8 mouse cellular contexts compared by ENCODE assay signal in the genomic region with DNA sequence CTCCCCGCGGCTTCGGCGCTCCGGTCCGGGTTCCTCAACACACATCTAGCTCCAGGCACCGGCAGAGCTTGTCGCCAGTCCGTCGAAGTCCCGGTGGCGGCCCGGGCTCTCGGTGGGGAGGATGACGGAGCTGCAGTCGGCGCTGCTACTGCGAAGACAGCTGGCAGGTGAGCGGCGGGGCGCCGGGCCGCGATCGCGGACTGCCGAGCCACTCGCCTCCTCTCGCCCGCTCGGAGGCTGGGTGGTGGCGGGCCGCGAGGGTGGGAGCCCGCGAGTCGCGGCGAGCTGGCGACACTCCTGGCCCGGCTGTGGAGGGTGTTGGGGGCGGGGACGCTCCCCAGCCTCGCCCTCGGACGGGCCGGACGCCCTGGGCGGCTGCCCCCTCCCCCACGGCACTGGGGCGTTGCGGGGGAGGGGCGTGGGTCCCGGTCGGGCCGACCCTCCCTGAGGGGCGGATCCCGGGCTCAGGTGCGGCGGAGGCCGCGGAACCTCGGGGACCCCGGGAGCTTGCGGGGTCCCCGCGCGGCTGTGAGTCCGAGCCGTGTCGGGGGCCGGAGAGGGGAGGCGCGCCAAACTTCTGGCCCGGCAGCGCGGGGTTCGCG. TPM values are rescaled to one million over a fixed set of nuclear protein-coding genes. Genes with fewer than 3 reads are reported as not detected.
DNase-seq lines count a peak whose midpoint lies in the region; ATAC-seq lines count a peak whose summit lies in the region.

No protein-coding gene starts in this region.

- peak overlapping the region; percentile 98 for H3K27ac ChIP-seq in hindbrain, embryonic 13.5 days

- ATAC-seq in hindbrain, embryonic 13.5 days (ENCODE audit: low FRiP score): peak; percentile 69
- ATAC-seq in megakaryocyte progenitor cell, adult 5-6 weeks (replicated peaks; ENCODE audit: poor library complexity): peak; percentile 40
- no peak for ATAC-seq in monocyte, adult 5-6 weeks (replicated peaks; ENCODE audit: insufficient number of reproducible peaks, low FRiP score, low TSS enrichment, poor library complexity, severe bottlenecking)

- H3K4me2 ChIP-seq in hindbrain, embryonic 13.5 days: peak overlapping the region; percentile 66

- H3K4me3 ChIP-seq in hindbrain, embryonic 13.5 days: peak overlapping the region; percentile 96

- peaks cover 17% of the 10 kb centered on the region for H3K4me1 ChIP-seq in hindbrain, embryonic 13.5 days (replicated peaks)

- WGBS in hindbrain, embryonic 13.5 days: under 1% methylated on average over 52 of the region's 79 CpGs

- DNase-seq in Muller cell, postnatal 12 days (ENCODE audit: inconsistent ontology term): peak; percentile 88
- peak; percentile 30 for DNase-seq in c-Kit-negative CD71-positive TER-119-positive erythroid progenitor cells, embryonic 14.5 days (ENCODE audit: low read depth, low spot score)
- DNase-seq in frontal cortex, postnatal 10 days (ENCODE audit: low spot score in 2 of 2): peak; percentile 60 to 73
- peak; percentile 46 to 61 for DNase-seq in left cerebral cortex, postnatal 25 days (ENCODE audit: low spot score in 2 of 2)
- DNase-seq in right cerebral cortex, postnatal 25 days: peak; percentile 76

- intact Hi-C loops in left cerebral cortex, postnatal 25 days (cut with DNase I): loop anchor here (5.0 to 10.0 kb wide), 3 partner anchors 85 to 415 kb away; a partner anchor contains a TSS

- H3K36me3 ChIP-seq in hindbrain, embryonic 13.5 days: no peaks in the 10 kb centered on the region

- H3K9me3 ChIP-seq in hindbrain, embryonic 13.5 days: no peaks in the 10 kb centered on the region

- H3K9ac ChIP-seq in hindbrain, embryonic 13.5 days: peak overlapping the region; percentile 98

- no peaks in the 10 kb centered on the region for H3K27me3 ChIP-seq in hindbrain, embryonic 13.5 days

RNA-seq across cellular contexts. Expression of a gene that starts 0.5 kb away (rescaled TPM):
- 107 and 112 TPM in 2 replicates for polyA plus RNA-seq in hindbrain, embryonic 13.5 days (2015; fragmentation: Nextera tagmentation; extraction: Ambion mirVana)
- 10 to 100 TPM; 54.5 to 55.3 TPM for total RNA-seq in left cerebral cortex, postnatal 25 days (2021)
- 57.1 and 66.3 TPM in 2 replicates for total RNA-seq in megakaryocyte progenitor cell, adult 5-6 weeks (2015)
- total RNA-seq in megakaryocyte progenitor cell, adult 5-6 weeks (2017): 32.4 and 37.9 TPM in 2 replicates
- 34.8 to 48.5 TPM (median 44.5 TPM) in 3 replicates for total RNA-seq in monocyte, adult 5-6 weeks (2017)

RNA-seq across cellular contexts. Expression of a gene that starts 57.3 kb away (rescaled TPM):
- 0.10 and 0.16 TPM in 2 replicates for polyA plus RNA-seq in hindbrain, embryonic 13.5 days (2015; fragmentation: Nextera tagmentation; extraction: Ambion mirVana)
- under 1 TPM; 0.25 to 0.34 TPM for total RNA-seq in left cerebral cortex, postnatal 25 days (2021)
- 19.4 and 20.5 TPM in 2 replicates for total RNA-seq in megakaryocyte progenitor cell, adult 5-6 weeks (2015)
- total RNA-seq in megakaryocyte progenitor cell, adult 5-6 weeks (2017): 20.2 and 27.3 TPM in 2 replicates
- 0.75 to 3.8 TPM (median 1.3 TPM) in 3 replicates for total RNA-seq in monocyte, adult 5-6 weeks (2017)

Comparison
In these comparisons a context has a peak if more than half of its experiments do, and no peak if none do; other contexts are left out.
1. DNase-seq: peak in every context shown above with its lines; median percentile 88 in Muller cell, postnatal 12 days; 76 in right cerebral cortex, postnatal 25 days; 66 in frontal cortex, postnatal 10 days; 54 in left cerebral cortex, postnatal 25 days; 30 in c-Kit-negative CD71-positive TER-119-positive erythroid progenitor cells, embryonic 14.5 days.